Mouse (Mus musculus) limb, embryonic 15.5 days (tissue): Measurements from ENCODE around the gene Pdlim7. TPM values are rescaled to one million over a fixed set of nuclear protein-coding genes. Genes with fewer than 3 reads are reported as not detected.

ENCODE experiments used
- ATAC-seq: fragments of 200-750 bp; cut with Nextera tagmentation; 2 replicates; pipeline ENCODE4 v1.8.0; 2017; ENCODE audit warnings: low read depth, moderate TSS enrichment; ENCODE audit not compliant: insufficient number of reproducible peaks, low FRiP score, low TSS enrichment
- H3K27ac ChIP-seq: fragments of 300-500 bp; sonication (generic); 2 replicates; pipeline ENCODE4 v1.5.1; 2015; ENCODE audit warnings: moderate library complexity, mild to moderate bottlenecking, inconsistent platforms
- H3K27me3 ChIP-seq: fragments of 300-500 bp; sonication (generic); 2 replicates; pipeline ENCODE4 v1.6.1; 2015; ENCODE audit warnings: inconsistent platforms
- H3K36me3 ChIP-seq: fragments of 300-500 bp; sonication (generic); 2 replicates; pipeline ENCODE4 v1.6.1; 2015; ENCODE audit warnings: inconsistent platforms
- H3K4me1 ChIP-seq: fragments of 300-500 bp; sonication (generic); 2 replicates; pipeline ENCODE4 v1.6.1; 2015; ENCODE audit warnings: inconsistent platforms
- H3K4me2 ChIP-seq: fragments of 300-500 bp; sonication (generic); 2 replicates; pipeline ENCODE4 v1.6.1; 2015; ENCODE audit warnings: mild to moderate bottlenecking, inconsistent platforms
- H3K4me3 ChIP-seq: fragments of 300-500 bp; sonication (generic); 2 replicates; pipeline ENCODE4 v1.5.1; 2015; ENCODE audit warnings: mild to moderate bottlenecking, inconsistent platforms
- H3K9ac ChIP-seq: fragments of 300-500 bp; sonication (generic); 2 replicates; pipeline ENCODE4 v1.6.1; 2015; ENCODE audit warnings: inconsistent platforms
- H3K9me3 ChIP-seq: fragments of 300-500 bp; sonication (generic); 2 replicates; pipeline ENCODE4 v1.6.1; 2016; ENCODE audit warnings: inconsistent platforms
- WGBS: fragments of 180-500 bp; shearing (Covaris S2); methylation state at CpG from one replicate; pipeline ENCODE4 v1.1.7; 2015; 5-methylcytosine and 5-hydroxymethylcytosine counted together
- polyA plus RNA-seq: library from polyadenylated mRNA; unstranded; fragments of >200 nt; fragmentation: Nextera tagmentation; extraction: Ambion mirVana; gene quantifications from 2 replicates; pipeline ENCODE4 v1.2.1, GENCODE M21; 2015

Pdlim7 gene
- polyA plus RNA-seq, 1 experiment from 2014 or later, result 147 TPM

DNA sequence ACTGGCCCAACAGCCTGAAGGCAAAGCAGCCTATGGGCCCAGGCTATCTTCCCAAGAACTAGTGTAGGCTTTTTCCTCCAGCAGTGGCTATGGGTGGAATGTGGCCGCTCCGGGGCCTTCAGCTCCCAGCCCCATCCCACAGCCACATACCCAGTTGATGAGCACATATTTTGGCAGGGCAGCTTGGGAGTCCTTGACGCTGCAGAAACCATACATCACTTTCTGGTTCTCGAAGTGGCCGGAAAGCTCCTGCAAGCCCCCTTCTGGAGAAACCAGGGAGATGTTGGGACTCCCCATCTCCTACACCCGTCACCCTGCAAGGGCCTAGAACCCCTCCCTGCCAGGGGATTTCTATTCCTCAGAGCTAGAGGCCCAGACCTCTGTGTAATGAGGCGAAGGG lies 30.9 kb downstream of the Pdlim7 start:
- H3K4me2 ChIP-seq, result no peak overlapping the region
- H3K9me3 ChIP-seq, result no peaks in the 10 kb centered on the region
- H3K4me1 ChIP-seq, result peaks cover 47% of the 10 kb centered on the region
- peak overlapping the region; percentile 59; the same call in 1 of the 2 replicates for H3K27ac ChIP-seq
- WGBS, result 55% methylated on average over 7 of the region's 7 CpGs
- no peaks in the 10 kb centered on the region for H3K27me3 ChIP-seq
- H3K36me3 ChIP-seq, result peaks cover 49% of the 10 kb centered on the region
- H3K4me3 ChIP-seq, result no peak overlapping the region
- no peak overlapping the region for H3K9ac ChIP-seq
- ATAC-seq, result no peak

DNA sequence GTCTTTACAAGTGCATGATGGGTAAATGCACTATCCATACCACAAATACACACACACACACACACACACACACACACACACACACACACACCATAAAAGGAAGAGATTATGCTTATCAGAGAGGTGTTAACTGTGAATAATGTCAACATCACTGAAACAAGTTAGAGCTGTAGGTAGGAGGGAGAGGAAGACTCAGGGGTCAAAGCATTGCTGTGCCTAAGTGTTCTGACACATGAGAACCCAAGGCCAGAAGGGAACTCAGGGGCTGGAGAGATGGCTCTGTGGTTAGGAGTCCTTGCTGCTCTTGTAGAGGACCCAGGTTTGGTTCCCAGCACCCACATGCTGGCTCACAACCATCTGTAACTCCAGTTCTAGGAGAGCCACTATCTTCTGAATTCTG lies 33.5 kb downstream of the Pdlim7 start:
- Histone ChIP-seq H3K36me3 (peaks cover 75% of the 10 kb centered on the region), H3K4me2 (no peak overlapping the region), H3K27ac (no peak overlapping the region), H3K4me3 (no peak overlapping the region), H3K27me3 (no peaks in the 10 kb centered on the region), H3K9me3 (no peaks in the 10 kb centered on the region), H3K9ac (no peak overlapping the region), H3K4me1 (peaks cover 31% of the 10 kb centered on the region)
- ATAC-seq, result no peak

DNA sequence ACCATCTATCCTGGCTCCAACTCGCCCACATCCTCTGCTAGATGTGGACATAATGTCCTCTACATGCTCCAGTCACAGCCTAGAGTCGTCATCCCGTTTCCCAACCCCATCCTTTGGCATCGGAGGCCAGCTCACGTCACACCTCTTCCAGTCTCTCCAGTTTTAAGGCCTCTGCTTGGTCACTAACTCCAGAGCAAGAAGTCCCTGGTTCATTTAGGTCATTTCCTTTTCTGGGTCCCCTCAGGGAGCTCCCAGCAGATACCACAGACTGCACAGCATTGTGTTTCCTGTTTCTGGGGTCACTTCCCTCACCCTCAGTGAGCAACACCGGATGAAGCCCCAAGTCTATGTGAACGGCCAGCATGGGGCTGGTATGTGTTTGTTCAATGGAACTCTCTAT lies 34.5 kb downstream of the Pdlim7 start:
- no peak overlapping the region for H3K4me2 ChIP-seq
- WGBS, result 84% methylated on average over 7 of the region's 7 CpGs
- no peak for ATAC-seq
- no peak overlapping the region for H3K4me3 ChIP-seq
- no peak overlapping the region for H3K27ac ChIP-seq
- H3K9ac ChIP-seq, result no peak overlapping the region
- no peaks in the 10 kb centered on the region for H3K27me3 ChIP-seq
- H3K9me3 ChIP-seq, result no peaks in the 10 kb centered on the region
- H3K4me1 ChIP-seq, result peaks cover 31% of the 10 kb centered on the region
- peaks cover 84% of the 10 kb centered on the region for H3K36me3 ChIP-seq

DNA sequence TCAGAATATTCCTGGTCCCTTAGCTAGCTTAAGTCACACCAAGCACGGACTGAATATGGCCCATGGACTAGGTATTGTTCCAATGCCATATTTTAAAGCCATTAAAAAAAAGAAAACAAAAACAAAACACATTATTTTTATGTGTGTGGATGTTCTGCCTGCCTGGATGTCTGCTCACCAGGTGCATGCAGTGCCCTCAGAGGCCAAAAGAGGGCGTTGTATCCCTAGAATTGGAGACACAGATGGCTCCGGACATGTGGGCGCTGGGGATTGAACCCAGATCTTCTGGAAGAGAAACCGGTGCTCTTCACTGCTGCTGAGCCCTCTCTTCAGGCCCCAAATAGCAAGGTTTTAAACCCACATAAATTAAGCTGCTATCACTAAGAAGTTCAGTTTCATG lies 35.4 kb downstream of the Pdlim7 start:
- no peak overlapping the region for H3K27ac ChIP-seq
- H3K4me2 ChIP-seq, result no peak overlapping the region
- no peaks in the 10 kb centered on the region for H3K9me3 ChIP-seq
- no peak overlapping the region for H3K4me3 ChIP-seq
- WGBS, result 52% methylated on average over 5 of the region's 5 CpGs
- no peak for ATAC-seq
- peaks cover 31% of the 10 kb centered on the region for H3K4me1 ChIP-seq
- peaks cover 86% of the 10 kb centered on the region for H3K36me3 ChIP-seq
- H3K27me3 ChIP-seq, result no peaks in the 10 kb centered on the region
- H3K9ac ChIP-seq, result no peak overlapping the region

DNA sequence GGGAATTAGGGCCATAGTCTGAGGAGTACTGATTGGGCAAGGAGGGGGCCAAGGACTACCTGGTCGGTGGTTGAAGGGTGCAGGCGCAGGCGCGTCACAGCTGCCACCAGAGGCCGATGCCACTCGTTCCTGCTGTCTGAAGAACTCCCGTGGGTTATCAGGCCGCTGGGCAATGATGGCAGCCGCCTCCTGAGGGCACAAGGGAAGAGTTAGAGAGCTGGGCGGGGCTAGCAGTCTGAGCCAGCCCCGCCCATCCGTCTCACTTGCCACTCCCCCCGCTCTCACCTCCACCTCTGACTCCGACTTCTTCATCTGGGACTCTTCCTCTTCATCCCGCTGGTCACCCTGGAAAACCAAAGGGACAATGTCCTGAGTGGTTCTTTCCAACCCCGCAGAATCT lies 36.0 kb downstream of the Pdlim7 start:
- Histone ChIP-seq H3K9ac (no peak overlapping the region), H3K27me3 (no peaks in the 10 kb centered on the region), H3K36me3 (peaks cover 83% of the 10 kb centered on the region), H3K4me3 (no peak overlapping the region), H3K4me1 (peaks cover 31% of the 10 kb centered on the region), H3K27ac (no peak overlapping the region), H3K4me2 (no peak overlapping the region), H3K9me3 (no peaks in the 10 kb centered on the region)
- no peak for ATAC-seq
- WGBS, result 58% methylated on average over 16 of the region's 16 CpGs

DNA sequence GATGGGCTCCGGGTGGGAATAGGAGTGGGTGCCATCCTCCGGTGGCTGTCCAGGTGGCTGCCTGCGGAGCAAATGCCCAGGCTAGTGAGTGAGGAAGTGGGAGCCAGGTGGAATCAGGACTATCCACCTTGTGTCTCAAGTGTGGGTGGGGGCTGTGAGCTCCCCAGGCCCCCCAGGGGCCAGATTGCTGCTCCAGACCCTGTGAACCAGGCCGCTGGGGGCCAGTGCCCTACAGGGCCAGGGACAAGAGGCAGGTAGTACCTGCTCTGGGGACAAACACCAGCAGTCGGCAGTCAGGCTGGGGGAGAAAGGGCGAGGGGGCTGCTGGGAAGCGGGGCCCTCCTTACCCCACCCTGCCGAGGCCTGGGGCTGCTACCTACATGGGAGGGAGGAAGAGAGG lies 37.2 kb downstream of the Pdlim7 start:
- H3K36me3 ChIP-seq, result peaks cover 70% of the 10 kb centered on the region
- no peak overlapping the region for H3K9ac ChIP-seq
- WGBS, result 97% methylated on average over 8 of the region's 8 CpGs
- H3K27ac ChIP-seq, result no peak overlapping the region
- no peaks in the 10 kb centered on the region for H3K9me3 ChIP-seq
- no peak overlapping the region for H3K4me2 ChIP-seq
- H3K27me3 ChIP-seq, result no peaks in the 10 kb centered on the region
- no peak for ATAC-seq
- H3K4me1 ChIP-seq, result peaks cover 37% of the 10 kb centered on the region
- H3K4me3 ChIP-seq, result no peak overlapping the region

DNA sequence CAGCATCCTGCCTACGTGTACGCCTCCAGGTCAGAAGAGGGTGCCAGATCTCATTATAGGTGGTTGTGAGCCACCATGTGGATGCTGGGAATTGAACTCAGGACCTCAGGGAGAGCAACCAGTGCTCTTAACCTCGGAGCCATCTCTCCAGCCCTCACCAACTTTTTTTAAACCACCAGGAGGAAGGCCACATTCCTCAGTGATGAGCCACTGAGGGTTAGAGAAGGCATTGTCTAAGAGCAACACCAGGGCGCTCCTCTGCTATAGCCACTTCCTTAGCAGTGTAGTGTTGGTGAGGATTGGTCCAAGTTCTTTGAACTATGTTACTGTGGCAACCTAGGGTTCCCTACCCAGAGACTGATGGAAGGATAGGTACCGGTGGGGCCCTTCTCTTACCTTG lies 37.7 kb downstream of the Pdlim7 start:
- 89% methylated on average over 5 of the region's 5 CpGs for WGBS
- Histone ChIP-seq H3K4me1 (peaks cover 42% of the 10 kb centered on the region), H3K4me3 (no peak overlapping the region), H3K9me3 (no peaks in the 10 kb centered on the region), H3K4me2 (no peak overlapping the region), H3K36me3 (peaks cover 65% of the 10 kb centered on the region), H3K27ac (no peak overlapping the region), H3K27me3 (no peaks in the 10 kb centered on the region), H3K9ac (no peak overlapping the region)
- ATAC-seq, result no peak

DNA sequence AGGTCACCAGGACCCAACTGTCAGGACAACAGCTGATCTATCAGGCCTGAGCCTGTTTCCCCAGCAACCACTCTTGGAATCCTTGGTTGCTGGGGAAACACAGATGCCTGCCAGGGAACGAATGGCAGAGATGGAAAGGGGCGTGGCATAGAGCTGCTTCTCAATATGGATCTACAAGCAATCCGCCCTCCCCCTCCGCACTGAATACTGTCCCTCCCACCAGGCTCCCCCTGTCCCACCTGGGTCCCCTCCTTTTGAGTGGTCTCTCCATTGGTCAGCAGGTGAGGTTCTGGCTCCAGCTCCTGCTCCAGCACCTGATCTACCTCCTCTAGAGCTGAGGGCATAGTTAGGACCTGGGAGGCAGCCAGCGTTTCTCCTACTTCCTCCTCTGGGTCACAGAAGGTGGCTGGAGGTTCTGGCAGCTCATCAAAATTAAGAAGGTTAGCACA lies 38.8 kb downstream of the Pdlim7 start:
- H3K4me3 ChIP-seq, result no peak overlapping the region
- H3K9ac ChIP-seq, result 0 out of 2 replicates have a peak overlapping the region, but pooled peaks have one; percentile 0
- no peaks in the 10 kb centered on the region for H3K27me3 ChIP-seq
- WGBS, result 56% methylated on average over 5 of the region's 5 CpGs
- H3K27ac ChIP-seq, result no peak overlapping the region
- no peak for ATAC-seq
- H3K4me2 ChIP-seq, result no peak overlapping the region
- H3K9me3 ChIP-seq, result no peaks in the 10 kb centered on the region
- H3K4me1 ChIP-seq, result peaks cover 48% of the 10 kb centered on the region
- H3K36me3 ChIP-seq, result peaks cover 55% of the 10 kb centered on the region

DNA sequence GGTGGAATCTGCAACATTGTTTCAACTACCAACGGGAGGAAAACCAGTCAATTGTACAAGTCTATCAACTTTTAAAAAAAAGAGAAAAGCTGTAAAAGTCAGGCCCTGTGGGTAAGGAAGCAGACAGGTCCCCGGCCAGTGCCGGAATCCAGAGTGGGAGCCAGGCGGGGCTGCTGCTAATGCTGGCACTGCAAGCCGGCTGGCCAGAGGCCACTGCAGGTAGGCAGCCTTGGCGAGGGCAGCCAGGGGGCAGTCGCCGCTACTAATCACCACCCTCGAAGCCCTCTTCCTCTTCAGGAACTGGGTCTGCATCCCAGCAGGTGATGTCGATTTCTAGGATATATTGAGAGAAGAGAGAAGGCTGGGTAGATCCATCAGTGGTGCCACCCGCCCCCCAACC lies 39.5 kb downstream of the Pdlim7 start:
- Histone ChIP-seq H3K27ac (peak overlapping the region; percentile 30; the same call in 1 of the 2 replicates), H3K9me3 (no peaks in the 10 kb centered on the region), H3K27me3 (no peaks in the 10 kb centered on the region), H3K36me3 (peaks cover 48% of the 10 kb centered on the region), H3K4me2 (no peak overlapping the region), H3K4me1 (peaks cover 48% of the 10 kb centered on the region), H3K9ac (no peak overlapping the region), H3K4me3 (no peak overlapping the region)
- ATAC-seq, result no peak
- WGBS, result 47% methylated on average over 11 of the region's 11 CpGs

DNA sequence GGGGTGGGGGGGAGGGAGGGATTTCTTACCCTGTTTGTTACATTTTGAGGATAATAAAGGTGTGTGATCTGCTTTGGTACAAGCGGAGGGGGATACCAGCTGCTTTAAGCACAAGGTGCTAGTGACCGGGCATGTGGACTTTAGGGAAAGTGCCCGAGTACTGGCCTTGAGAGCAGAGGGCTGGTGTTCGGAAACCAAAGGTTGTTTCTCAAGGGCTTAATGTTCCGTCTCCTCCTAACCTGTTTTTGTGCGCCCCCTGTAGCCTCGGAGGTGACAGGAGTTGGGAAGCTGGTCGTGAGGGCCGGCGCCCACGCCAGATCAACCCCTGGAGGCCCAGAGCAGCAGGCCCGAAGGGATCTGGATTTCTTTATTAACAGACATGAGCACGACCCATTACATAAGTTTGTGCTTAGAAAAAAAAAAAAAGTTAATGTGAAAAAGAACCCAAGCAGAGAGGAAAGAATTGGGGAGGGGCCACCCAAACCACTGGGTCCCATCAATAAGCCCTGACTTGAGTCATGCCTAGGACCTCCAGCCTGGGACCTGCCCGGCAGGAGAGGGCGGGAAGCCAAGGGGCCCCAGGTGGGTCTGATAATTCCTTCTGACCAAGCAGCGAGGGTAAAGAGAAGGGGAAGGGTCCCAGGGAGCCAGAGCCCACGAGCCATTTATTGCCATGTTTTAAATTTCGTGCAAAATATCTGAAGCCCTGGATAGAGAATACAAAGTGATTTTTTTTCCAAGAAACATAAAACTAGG lies 40.2 kb downstream of the Pdlim7 start:
- Histone ChIP-seq H3K36me3 (peaks cover 44% of the 10 kb centered on the region), H3K9ac (no peak overlapping the region), H3K27ac (peak overlapping the region; percentile 62; the same call in 1 of the 2 replicates), H3K4me3 (peak overlapping the region; percentile 61), H3K4me2 (peak overlapping the region; percentile 100), H3K27me3 (no peaks in the 10 kb centered on the region), H3K9me3 (no peaks in the 10 kb centered on the region), H3K4me1 (peaks cover 48% of the 10 kb centered on the region)
- no peak for ATAC-seq
- WGBS, result 16% methylated on average over 18 of the region's 18 CpGs

DNA sequence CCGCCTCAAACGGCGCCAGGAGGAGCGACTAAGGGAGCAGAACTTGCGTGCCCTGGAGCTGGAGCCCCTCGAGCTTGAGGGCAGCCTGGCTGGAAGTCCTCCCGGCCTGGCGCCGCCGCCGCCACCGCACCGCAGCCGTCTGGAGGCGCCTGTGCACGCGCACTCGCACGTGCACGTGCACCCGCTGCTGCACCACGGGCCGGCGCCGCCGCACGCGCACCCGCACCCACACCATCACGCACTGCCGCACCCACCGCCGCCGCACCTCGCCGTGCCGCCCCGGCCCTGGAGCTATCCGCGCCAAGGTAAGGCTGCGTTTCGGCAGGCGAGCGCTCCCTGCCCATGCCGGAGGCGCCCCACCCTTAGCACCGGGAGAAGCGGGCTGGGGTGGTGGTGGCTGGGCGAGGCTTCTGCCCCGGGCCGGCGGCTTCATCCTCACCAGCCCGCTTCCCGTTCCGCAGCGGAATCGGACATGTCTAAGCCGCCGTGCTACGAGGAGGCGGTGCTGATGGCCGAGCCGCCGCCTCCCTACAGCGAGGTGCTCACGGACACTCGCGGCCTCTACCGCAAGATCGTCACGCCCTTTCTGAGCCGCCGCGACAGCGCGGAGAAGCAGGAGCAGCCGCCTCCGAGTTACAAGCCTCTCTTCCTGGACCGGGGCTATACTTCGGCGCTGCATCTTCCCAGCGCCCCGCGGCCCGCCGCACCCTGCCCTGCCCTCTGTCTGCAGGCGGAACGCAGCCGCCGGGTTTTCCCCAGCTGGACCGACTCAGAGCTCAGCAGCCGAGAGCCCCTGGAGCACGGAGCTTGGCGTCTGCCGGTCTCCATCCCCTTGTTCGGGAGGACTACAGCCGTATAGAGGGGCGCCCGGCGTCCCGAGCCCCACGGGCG lies 41.1 kb downstream of the Pdlim7 start:
- peak overlapping the region; percentile 62 for H3K27ac ChIP-seq
- peaks cover 35% of the 10 kb centered on the region for H3K36me3 ChIP-seq
- H3K4me2 ChIP-seq, result peak overlapping the region; percentile 100
- ATAC-seq, result peak; percentile 44
- peak overlapping the region; percentile 61 for H3K4me3 ChIP-seq
- H3K9ac ChIP-seq, result peak overlapping the region; percentile 58
- under 1% methylated on average over 84 of the region's 103 CpGs for WGBS
- no peaks in the 10 kb centered on the region for H3K9me3 ChIP-seq
- H3K4me1 ChIP-seq, result peaks cover 48% of the 10 kb centered on the region
- no peaks in the 10 kb centered on the region for H3K27me3 ChIP-seq

DNA sequence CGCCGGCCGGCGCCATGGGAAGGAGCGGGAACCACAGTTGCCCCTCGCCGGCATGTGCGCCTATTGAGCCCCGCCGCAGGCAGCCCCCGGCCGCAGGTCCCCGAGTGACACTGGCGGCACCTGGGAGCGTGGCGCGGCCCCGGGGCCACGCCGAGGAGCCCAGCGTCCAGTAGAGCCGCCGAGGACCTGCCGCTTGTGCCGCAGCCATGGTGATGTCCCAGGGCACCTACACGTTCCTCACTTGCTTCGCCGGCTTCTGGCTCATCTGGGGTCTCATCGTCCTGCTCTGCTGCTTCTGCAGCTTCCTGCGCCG lies 41.7 kb downstream of the Pdlim7 start:
- peak overlapping the region; percentile 58 for H3K9ac ChIP-seq
- peaks cover 29% of the 10 kb centered on the region for H3K36me3 ChIP-seq
- H3K4me3 ChIP-seq, result peak overlapping the region; percentile 61
- peaks cover 48% of the 10 kb centered on the region for H3K4me1 ChIP-seq
- no peaks in the 10 kb centered on the region for H3K27me3 ChIP-seq
- H3K4me2 ChIP-seq, result peak overlapping the region; percentile 100
- ATAC-seq, result 0 out of 2 replicates have a peak, but pooled peaks have one; percentile 9
- no peaks in the 10 kb centered on the region for H3K9me3 ChIP-seq
- 0% methylated on average over 31 of the region's 31 CpGs for WGBS
- peak overlapping the region; percentile 62 for H3K27ac ChIP-seq
